Mouse (Mus musculus) midbrain, embryonic 11.5 days (tissue): ENCODE measurements around the gene Gadd45a. TPM values are rescaled to one million over a fixed set of nuclear protein-coding genes. Genes with fewer than 3 reads are reported as not detected.
"Not testable (repeated sequence)": the region's sequence is repeated elsewhere in the genome, so short reads cannot be mapped to it uniquely, and the experiment has no call there.

Source experiments
- ATAC-seq: fragments of 200-750 bp; cut with Nextera tagmentation; 2 replicates; pipeline ENCODE4 v1.8.0; 2017; ENCODE audit warnings: moderate TSS enrichment, moderate library complexity; ENCODE audit not compliant: low FRiP score
- DNase-seq: peaks from one replicate; pipeline ENCODE4 v3.0.0; 2015; ENCODE audit warnings: low spot score; ENCODE audit errors: missing footprints
- H3K27ac ChIP-seq: fragments of 300-500 bp; sonication (generic); 2 replicates; pipeline ENCODE4 v1.5.1; 2014; ENCODE audit warnings: low read depth, low read length
- H3K27me3 ChIP-seq: fragments of 300-500 bp; sonication (generic); 2 replicates; pipeline ENCODE4 v1.6.1; 2014; ENCODE audit warnings: mild to moderate bottlenecking, low read length, moderate library complexity, mixed read lengths; ENCODE audit not compliant: control insufficient read depth, insufficient read depth
- H3K36me3 ChIP-seq: fragments of 300-500 bp; sonication (generic); 2 replicates; pipeline ENCODE4 v1.6.1; 2014; ENCODE audit warnings: mild to moderate bottlenecking, low read length, moderate library complexity, mixed read lengths; ENCODE audit not compliant: control insufficient read depth, insufficient read depth
- H3K4me1 ChIP-seq: fragments of 300-500 bp; sonication (generic); 2 replicates; pipeline ENCODE4 v1.6.1; 2014; ENCODE audit warnings: low read length; ENCODE audit not compliant: control insufficient read depth, insufficient read depth
- H3K4me2 ChIP-seq: fragments of 300-500 bp; sonication (generic); 2 replicates; pipeline ENCODE4 v1.6.1; 2014; ENCODE audit warnings: mild to moderate bottlenecking, moderate library complexity
- H3K4me3 ChIP-seq: fragments of 300-500 bp; sonication (generic); 2 replicates; pipeline ENCODE4 v1.5.1; 2014; ENCODE audit warnings: low read depth, low read length
- H3K9ac ChIP-seq: fragments of 300-500 bp; sonication (generic); 2 replicates; pipeline ENCODE4 v1.6.1; 2014; ENCODE audit warnings: low read length
- H3K9me3 ChIP-seq: fragments of 300-500 bp; sonication (generic); 2 replicates; pipeline ENCODE4 v1.6.1; 2016; ENCODE audit warnings: low read length; ENCODE audit not compliant: control insufficient read depth
- WGBS: fragments of 180-500 bp; shearing (Covaris S2); extraction: QIAGEN DNeasy Blood & Tissue Kit; methylation state at CpG from one replicate; pipeline ENCODE4 v1.1.7; 2014; 5-methylcytosine and 5-hydroxymethylcytosine counted together
- polyA plus RNA-seq: library from polyadenylated mRNA; unstranded; fragments of >200 nt; fragmentation: Nextera tagmentation; extraction: Ambion mirVana; gene quantifications from 2 replicates; pipeline ENCODE4 v1.2.1, GENCODE M21; 2014

Gene Gadd45a
- polyA plus RNA-seq, 1 experiment from 2014 or later: 13.2 TPM

DNA sequence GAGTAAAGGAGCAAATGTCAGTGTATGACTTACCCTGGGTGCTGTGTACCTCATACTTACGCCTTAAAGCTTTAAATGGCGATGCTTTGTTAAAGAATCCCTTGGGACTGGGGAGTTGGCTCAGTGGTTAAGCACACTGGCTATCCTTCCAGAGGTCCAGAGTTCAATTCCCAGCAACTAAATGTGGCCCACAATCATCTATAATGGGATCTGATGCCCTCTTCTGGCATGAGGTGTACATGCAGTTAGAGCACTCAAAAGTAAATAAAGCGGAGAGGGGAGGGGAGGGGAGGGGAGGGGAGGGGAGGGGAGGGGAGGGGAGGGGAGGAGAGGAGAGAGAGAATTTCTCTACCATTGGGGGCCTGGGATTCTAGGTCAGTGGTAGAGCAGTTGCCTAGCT, 1.7 kb upstream of the Gadd45a start:
- Histone ChIP-seq H3K4me3 (no peak overlapping the region), H3K27ac (no peak overlapping the region), H3K27me3 (no peaks in the 10 kb centered on the region), H3K4me2 (no peak overlapping the region), H3K4me1 (peaks cover 9% of the 10 kb centered on the region), H3K36me3 (no peaks in the 10 kb centered on the region), H3K9ac (no peak overlapping the region), H3K9me3 (no peaks in the 10 kb centered on the region)
- DNase-seq: peak; percentile 47
- WGBS: 93% methylated on average over 2 of the region's 3 CpGs
- no peak for ATAC-seq

GRCm38 (mm10) chr6:67036356-67036811, 873 bp downstream of the Gadd45a start:
- H3K27me3 ChIP-seq: peaks cover 2% of the 10 kb centered on the region; the same call in 1 of the 2 replicates
- peak overlapping the region; percentile 76 for H3K4me3 ChIP-seq
- DNase-seq (peak; percentile 96), ATAC-seq (peak; percentile 75)
- peaks cover 9% of the 10 kb centered on the region for H3K4me1 ChIP-seq
- H3K9me3 ChIP-seq: no peaks in the 10 kb centered on the region
- peak overlapping the region; percentile 80 for H3K4me2 ChIP-seq
- H3K36me3 ChIP-seq: no peaks in the 10 kb centered on the region
- WGBS: under 1% methylated on average over 29 of the region's 29 CpGs
- peak overlapping the region; percentile 87 for H3K27ac ChIP-seq
- H3K9ac ChIP-seq: peak overlapping the region; percentile 88

DNA sequence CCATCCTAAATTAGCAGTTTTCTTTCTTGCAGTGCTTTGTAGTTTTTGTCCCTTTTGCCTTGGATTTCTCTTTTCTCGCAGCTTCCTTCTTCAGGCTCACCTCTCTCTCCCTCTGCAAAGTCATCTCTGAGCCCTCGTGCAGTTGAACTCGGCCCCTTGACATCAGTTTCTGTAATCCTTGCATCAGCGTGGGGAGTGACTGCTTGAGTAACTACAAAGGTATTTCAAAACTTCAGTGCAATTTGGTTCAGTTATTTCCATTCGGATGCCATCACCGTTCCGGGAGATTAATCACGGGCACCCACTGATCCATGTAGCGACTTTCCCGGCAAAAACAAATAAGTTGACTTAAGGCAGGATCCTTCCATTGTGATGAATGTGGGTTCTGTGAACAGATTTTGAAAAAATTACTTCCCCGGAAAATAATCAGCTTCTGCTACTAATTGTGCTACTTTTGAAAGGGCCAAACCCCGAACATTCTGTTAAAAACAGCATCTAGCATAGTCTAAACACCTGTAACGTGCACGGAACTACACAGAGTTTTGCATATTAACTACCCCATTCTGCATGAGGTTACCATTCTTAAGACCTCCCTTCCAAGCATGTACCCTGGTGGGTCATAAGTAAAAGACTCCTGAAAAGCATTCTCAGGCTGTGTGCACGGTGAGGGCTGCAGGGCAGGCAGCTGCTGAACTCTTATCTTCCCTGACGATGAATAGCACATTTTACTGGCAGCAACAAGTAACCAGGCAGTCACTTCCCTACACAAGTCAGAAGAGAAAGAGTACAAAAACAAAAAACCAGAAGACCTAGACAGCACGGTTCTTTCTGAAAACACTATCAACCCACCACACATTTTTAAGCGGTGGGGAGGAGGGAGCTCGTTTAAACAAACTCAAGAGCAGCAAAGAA, 1.6 kb downstream of the Gadd45a start:
- Histone ChIP-seq H3K9me3 (no peaks in the 10 kb centered on the region), H3K27ac (peak overlapping the region; percentile 87; the same call in 1 of the 2 replicates), H3K36me3 (no peaks in the 10 kb centered on the region), H3K4me3 (peak overlapping the region; percentile 76), H3K9ac (peak overlapping the region; percentile 88), H3K4me2 (peak overlapping the region; percentile 80), H3K27me3 (peaks cover 2% of the 10 kb centered on the region; the same call in 1 of the 2 replicates), H3K4me1 (peaks cover 11% of the 10 kb centered on the region)
- peak; percentile 90 for DNase-seq
- no peak for ATAC-seq
- 7% methylated on average over 19 of the region's 19 CpGs for WGBS

DNA sequence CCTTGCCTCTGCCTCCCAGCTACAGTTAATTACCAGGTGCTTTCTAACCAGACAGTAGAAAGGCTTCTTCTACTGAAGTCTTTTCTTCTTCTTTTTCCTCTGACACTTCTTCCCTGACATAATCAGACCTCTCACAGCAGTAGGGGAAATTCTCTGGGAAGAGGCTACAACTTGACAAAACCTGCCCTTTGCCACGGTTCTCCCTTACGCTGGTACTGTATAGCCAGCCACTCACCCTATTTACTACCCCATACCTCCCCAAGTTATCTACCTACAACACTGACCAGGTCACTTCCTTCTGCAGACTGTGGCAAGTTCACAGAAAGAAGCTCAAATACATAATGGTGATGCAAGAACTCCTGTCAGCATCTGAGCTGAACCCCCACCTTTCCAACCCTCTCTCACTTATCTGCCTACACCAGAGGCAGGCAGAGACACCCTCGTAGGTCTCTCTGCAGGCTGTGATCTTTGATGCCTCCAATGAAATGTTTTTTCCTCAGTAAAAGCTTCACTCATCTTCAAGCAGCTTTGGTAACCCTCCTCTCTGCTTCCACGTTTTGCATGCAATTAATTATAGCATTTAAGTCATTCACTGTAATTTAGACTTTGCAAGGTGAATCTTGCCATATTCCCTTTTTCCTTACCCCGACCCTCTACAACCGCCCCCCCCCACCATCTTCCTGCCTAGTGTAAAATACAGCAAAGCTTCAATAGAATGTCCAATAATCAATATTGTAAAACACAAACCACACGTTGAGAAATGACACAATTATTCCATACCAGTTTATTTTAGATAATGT, 2.7 kb downstream of the Gadd45a start:
- peaks cover 14% of the 10 kb centered on the region for H3K4me1 ChIP-seq
- peak; percentile 49 for DNase-seq
- no peak overlapping the region for H3K4me2 ChIP-seq
- no peak for ATAC-seq
- WGBS: 53% methylated on average over 7 of the region's 7 CpGs
- no peaks in the 10 kb centered on the region for H3K9me3 ChIP-seq
- peaks cover 2% of the 10 kb centered on the region; the same call in 1 of the 2 replicates for H3K27me3 ChIP-seq
- H3K27ac ChIP-seq: no peak overlapping the region
- H3K4me3 ChIP-seq: no peak overlapping the region
- no peaks in the 10 kb centered on the region for H3K36me3 ChIP-seq
- no peak overlapping the region; the same call in 1 of the 2 replicates for H3K9ac ChIP-seq

- DNase-seq (peak; percentile 68), ATAC-seq (no peak)
- H3K9me3 ChIP-seq: no peaks in the 10 kb centered on the region
- H3K4me3 ChIP-seq: no peak overlapping the region
- 73% methylated on average over 4 of the region's 4 CpGs for WGBS
- no peak overlapping the region for H3K4me2 ChIP-seq
- H3K4me1 ChIP-seq: peaks cover 14% of the 10 kb centered on the region
- no peaks in the 10 kb centered on the region for H3K36me3 ChIP-seq
- H3K27ac ChIP-seq: no peak overlapping the region
- H3K27me3 ChIP-seq: peaks cover 2% of the 10 kb centered on the region; the same call in 1 of the 2 replicates
- H3K9ac ChIP-seq: no peak overlapping the region
These were observed 3.7 kb downstream of the Gadd45a start for GRCm38 (mm10) chr6:67033604-67034003.

GRCm38 (mm10) chr6:67032972-67033371, 4.3 kb downstream of the Gadd45a start:
- H3K4me1 ChIP-seq: peaks cover 14% of the 10 kb centered on the region
- not testable (repeated sequence) for ATAC-seq, H3K4me3 ChIP-seq, H3K27me3 ChIP-seq, H3K4me2 ChIP-seq, H3K36me3 ChIP-seq, H3K27ac ChIP-seq, H3K9me3 ChIP-seq, H3K9ac ChIP-seq
- DNase-seq: peak; percentile 23
- WGBS: 86% methylated on average over 3 of the region's 4 CpGs

DNA sequence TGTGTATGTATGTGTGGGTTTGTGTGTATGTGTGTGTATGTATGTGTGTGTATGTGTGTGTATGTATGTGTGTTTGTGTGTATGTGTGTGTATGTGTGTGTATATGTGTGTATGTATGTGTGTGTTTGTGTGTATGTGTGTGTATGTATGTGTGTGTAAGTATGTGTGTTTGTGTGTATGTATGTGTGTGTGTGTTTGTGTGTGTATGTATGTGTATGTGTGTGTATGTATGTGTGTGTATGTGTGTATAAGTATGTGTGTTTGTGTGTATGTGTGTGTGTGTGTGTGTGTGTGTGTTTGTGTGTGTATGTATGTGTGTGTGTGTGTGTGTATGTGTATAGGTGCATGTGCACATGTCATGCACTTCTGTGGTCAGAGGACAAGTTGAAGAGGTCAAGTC, 4.7 kb downstream of the Gadd45a start:
- not testable (repeated sequence) for H3K4me2 ChIP-seq, DNase-seq, H3K36me3 ChIP-seq, H3K27ac ChIP-seq, H3K4me3 ChIP-seq, H3K9ac ChIP-seq, H3K27me3 ChIP-seq, ATAC-seq, H3K9me3 ChIP-seq
- peaks cover 14% of the 10 kb centered on the region for H3K4me1 ChIP-seq

DNA sequence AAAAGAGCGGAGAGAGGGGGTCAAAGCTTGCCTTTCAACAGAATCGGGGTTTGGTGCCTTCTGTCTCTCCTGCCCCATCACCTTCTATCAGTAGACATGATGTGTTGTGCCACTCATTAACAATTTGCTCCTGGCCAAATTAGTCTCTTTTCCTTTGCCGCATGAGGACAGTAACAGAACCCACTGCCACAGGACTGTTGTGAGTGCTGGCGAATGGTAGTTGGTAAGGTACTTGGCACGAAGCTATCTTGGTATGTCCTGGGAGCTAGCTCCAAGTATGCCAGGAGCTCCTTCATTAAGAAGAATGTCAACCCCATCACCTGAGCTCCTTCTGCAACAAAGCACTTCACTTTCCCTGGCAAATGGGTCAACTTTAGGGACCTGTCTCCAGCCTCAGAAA, 6.4 kb downstream of the Gadd45a start:
- H3K27me3 ChIP-seq: peaks cover 2% of the 10 kb centered on the region; the same call in 1 of the 2 replicates
- no peaks in the 10 kb centered on the region for H3K36me3 ChIP-seq
- H3K9me3 ChIP-seq: no peaks in the 10 kb centered on the region
- ATAC-seq (no peak), DNase-seq (peak; percentile 85)
- 21% methylated on average over 5 of the region's 5 CpGs for WGBS
- no peak overlapping the region for H3K4me3 ChIP-seq
- H3K27ac ChIP-seq: no peak overlapping the region
- H3K4me1 ChIP-seq: peaks cover 11% of the 10 kb centered on the region
- no peak overlapping the region for H3K9ac ChIP-seq
- H3K4me2 ChIP-seq: no peak overlapping the region
